Mouse (Mus musculus) bone marrow macrophage, adult 2 months (primary cell): ENCODE measurements around the gene Ccdc28a. TPM values are rescaled to one million over a fixed set of nuclear protein-coding genes. Genes with fewer than 3 reads are reported as not detected.

ENCODE experiments used
- H3K27ac ChIP-seq: 2 replicates; pipeline ENCODE4 v1.5.1; 2012; ENCODE audit warnings: low read depth, low read length; ENCODE audit not compliant: insufficient read depth
- H3K4me1 ChIP-seq: 2 replicates; pipeline ENCODE4 v1.6.1; 2012; ENCODE audit warnings: low read length; ENCODE audit not compliant: control insufficient read depth, insufficient read depth
- H3K4me3 ChIP-seq: 2 replicates; pipeline ENCODE4 v1.5.1; 2012; ENCODE audit warnings: mild to moderate bottlenecking, low read length, moderate library complexity; ENCODE audit not compliant: insufficient read depth
- CTCF ChIP-seq: IDR thresholded peaks from 2 replicates; pipeline ENCODE4 v1.5.1; 2012; ENCODE audit warnings: low read depth, mild to moderate bottlenecking, low read length, moderate library complexity
- POLR2A ChIP-seq: IDR thresholded peaks from 2 replicates; pipeline ENCODE4 v1.6.1; 2012; ENCODE audit warnings: mild to moderate bottlenecking, low read depth, low read length, borderline replicate concordance
- polyA plus RNA-seq: library from polyadenylated mRNA; stranded (reverse); fragments of >200 nt; gene quantifications from 2 replicates; pipeline ENCODE4 v1.2.4, GENCODE M21; 2012; ENCODE audit not compliant: missing spikeins, insufficient read depth, insufficient read length

Gene Ccdc28a
- 15.7 and 18.7 TPM in 2 replicates for polyA plus RNA-seq

DNA sequence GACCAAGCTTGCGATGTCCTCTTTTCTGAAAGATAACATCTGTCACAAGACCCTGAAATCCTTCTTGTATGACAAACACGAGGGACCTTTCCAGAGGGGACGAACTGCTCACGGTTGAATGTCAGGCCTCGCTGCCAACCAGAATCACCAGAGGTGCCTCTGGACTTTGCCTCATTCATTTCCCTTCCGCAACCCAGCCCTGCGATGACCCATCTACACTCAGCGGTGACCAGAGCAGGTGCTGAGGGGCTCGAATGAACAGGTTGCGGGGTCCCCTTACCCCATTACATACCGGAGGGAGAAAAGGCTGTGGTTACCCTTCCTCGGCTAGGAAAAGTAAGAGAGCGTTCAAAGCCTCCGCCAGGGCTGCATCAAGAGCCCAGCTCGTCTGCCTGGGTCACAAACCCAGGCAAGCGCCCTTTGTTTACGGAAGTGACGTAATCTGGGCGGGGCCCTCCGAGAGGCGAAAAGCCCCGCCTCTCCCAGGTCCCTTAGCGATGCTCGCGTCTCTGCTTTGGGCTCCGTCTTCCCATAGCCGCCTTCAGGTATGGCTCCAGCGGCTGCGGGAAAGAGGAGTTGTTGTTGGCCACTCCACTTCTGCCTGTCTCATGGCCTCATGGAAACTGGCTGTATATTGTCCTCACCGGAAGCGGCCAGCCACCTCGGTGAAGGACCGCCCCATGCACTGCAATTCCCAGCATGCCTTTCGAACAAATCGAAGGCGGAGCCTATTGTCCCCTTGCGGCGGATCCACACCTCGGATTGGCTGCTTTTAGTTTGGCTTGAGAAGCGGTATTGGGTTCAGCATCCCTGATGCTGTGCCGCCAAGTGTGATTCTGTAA lies at the start of gene Ccdc28a:
Gene Ccdc28a (minus strand): TSS at position 439 of the 842 bp plus-strand sequence.
- H3K4me1 ChIP-seq: peaks cover 13% of the 10 kb centered on the region
- H3K27ac ChIP-seq: 0 out of 2 replicates have a peak within 1 kb of the TSS, but pooled peaks have one; percentile 26
- TF ChIP-seq POLR2A (no peak), CTCF (no peak)
- H3K4me3 ChIP-seq: peak within 1 kb of the TSS; percentile 81

DNA sequence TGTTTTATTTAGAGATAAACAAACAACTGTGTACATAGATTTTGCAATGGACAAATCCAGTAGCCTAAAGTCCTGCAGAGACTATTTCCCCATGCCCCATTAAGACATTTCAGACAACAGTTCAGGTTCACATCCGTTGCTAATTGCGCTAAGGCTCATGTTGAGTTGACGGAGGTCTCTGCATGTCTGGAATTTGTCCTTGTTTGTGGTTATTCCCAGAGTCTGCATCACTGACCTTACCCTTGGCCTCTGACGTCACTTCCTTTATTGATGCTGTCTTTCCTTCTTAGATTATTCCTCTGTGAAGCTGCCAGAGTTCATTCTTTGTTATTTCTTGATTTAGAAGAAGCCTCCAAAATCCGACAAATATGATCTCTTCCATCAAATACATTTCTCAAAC lies 49.2 kb upstream of the Ccdc28a start:
- TF ChIP-seq CTCF (no peak), POLR2A (no peak)
- H3K4me1 ChIP-seq: no peaks in the 10 kb centered on the region
- H3K4me3 ChIP-seq: no peak overlapping the region
- H3K27ac ChIP-seq: no peak overlapping the region

DNA sequence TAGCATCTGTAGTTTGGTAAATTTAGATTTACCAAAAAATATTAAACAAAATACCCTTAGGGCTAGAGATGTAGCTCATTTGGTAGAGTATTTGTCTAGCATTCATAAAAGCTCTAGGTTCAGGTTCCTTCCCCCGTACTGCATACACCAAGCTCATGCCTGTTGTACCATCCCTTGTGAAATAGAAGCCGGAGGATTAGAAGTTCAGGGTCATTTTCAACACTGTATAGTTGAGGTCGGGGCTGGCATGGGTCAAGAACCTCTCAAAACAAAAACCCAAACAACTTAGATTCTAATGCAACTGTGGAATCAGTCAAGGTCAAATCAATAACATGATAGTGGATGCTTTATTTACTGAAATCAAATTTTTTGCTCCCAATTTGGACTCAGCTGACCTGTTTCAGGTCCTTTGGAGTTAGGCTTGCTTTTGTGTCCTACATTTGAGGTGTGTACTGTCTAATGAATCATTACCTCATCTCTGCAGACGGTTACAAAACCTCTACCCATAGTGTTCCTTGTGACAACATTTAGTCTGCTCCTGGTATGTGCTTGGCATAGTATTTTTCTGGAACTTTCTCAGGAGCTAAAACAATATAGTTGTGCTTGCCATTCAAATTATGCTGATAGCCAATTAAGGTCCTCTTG lies 41.4 kb upstream of the Ccdc28a start:
- no peak for TF ChIP-seq CTCF
- no peak for TF ChIP-seq POLR2A
- Histone ChIP-seq H3K4me3 (no peak overlapping the region), H3K4me1 (no peaks in the 10 kb centered on the region), H3K27ac (no peak overlapping the region)

GRCm38 (mm10) chr10:18251345-18251744 lies 16.5 kb upstream of the Ccdc28a start:
- no peak overlapping the region for H3K4me3 ChIP-seq
- H3K27ac ChIP-seq: no peak overlapping the region
- no peaks in the 10 kb centered on the region for H3K4me1 ChIP-seq
- TF ChIP-seq POLR2A: no peak
- no peak for TF ChIP-seq CTCF

DNA sequence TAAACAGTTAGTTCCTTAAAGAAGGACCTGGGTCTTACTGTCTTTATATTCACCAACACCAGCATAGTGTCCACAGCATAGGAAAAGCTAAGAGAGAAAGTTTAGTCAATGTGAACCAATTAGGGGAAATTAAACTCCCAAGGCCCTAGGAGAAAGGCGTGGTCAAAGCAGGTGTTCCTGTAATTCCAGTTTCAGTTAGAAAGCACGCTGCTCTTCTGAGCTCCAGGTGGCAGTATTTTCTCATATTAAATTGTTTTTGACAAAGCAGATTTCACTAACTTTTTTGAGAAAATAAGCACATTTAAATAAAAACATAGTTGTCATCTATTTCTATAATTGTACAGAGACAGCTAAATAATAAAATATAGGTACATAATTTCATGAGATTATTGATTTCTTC lies 8.8 kb upstream of the Ccdc28a start:
- no peak overlapping the region for H3K27ac ChIP-seq
- no peaks in the 10 kb centered on the region for H3K4me1 ChIP-seq
- TF ChIP-seq POLR2A: no peak
- TF ChIP-seq CTCF: no peak
- H3K4me3 ChIP-seq: no peak overlapping the region

- no peak for TF ChIP-seq CTCF
- TF ChIP-seq POLR2A: no peak
- Histone ChIP-seq H3K4me1 (peaks cover 13% of the 10 kb centered on the region), H3K27ac (no peak overlapping the region), H3K4me3 (no peak overlapping the region)
Observed at GRCm38 (mm10) chr10:18237191-18237590, 2.4 kb upstream of the Ccdc28a start.

DNA sequence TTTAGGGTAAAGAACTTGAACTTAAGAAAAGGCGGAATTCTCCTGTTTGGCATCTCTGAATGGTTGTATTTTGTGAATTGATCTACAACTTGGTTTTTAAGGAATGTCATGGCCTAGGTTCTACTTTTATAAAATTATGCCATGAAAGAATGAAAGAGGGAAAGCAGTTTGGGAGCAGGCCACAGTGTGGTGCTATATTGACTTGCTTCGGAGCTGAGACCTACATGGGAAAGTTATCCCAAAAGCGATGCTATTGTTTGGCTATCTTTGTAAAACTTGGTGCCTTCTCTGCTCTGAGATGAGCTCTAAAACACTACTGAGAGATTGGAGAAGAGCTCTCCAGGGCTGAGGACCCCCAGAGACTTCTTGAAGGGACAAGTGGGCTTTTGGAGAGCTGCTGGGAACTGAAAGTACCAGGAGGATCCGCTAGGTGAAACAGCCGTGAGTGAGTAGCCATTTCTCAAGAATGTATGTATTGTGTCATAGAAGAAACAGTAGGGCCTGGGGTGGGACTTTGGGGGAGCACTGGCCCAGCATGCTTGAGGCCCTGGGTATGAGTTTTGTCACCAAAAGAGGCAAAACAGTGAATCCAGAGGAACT lies 1.6 kb upstream of the Ccdc28a start:
- Histone ChIP-seq H3K4me3 (no peak overlapping the region), H3K27ac (no peak overlapping the region), H3K4me1 (peaks cover 13% of the 10 kb centered on the region)
- no peak for TF ChIP-seq POLR2A
- TF ChIP-seq CTCF: no peak

- Histone ChIP-seq H3K27ac (no peak overlapping the region), H3K4me1 (peaks cover 13% of the 10 kb centered on the region), H3K4me3 (peak overlapping the region; percentile 81)
- no peak for TF ChIP-seq CTCF
- TF ChIP-seq POLR2A: no peak
Observed at GRCm38 (mm10) chr10:18235402-18235747, 577 bp upstream of the Ccdc28a start.

DNA sequence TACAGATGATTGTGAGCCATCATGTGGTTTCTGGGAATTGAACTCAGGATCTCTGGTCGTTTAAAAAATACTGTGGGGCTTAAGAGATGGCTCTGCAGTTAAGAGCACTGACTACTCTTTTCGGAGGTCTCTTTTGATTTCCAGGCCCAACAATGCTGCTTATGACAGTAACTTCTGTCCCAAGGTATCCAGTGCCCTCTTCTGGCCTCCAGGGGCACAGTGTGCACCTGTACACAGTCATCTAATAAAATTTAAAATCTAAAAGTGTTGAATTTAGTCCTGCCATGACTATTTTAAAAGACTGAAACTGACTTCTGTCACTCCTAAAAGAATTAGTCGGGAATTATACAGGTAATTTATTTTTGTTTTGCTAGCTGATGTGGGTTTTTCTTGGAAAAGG lies 907 bp downstream of the Ccdc28a start:
- TF ChIP-seq POLR2A (no peak), CTCF (no peak)
- no peak overlapping the region for H3K27ac ChIP-seq
- H3K4me1 ChIP-seq: peaks cover 13% of the 10 kb centered on the region
- no peak overlapping the region for H3K4me3 ChIP-seq

- TF ChIP-seq POLR2A: no peak
- no peak for TF ChIP-seq CTCF
- Histone ChIP-seq H3K4me3 (no peak overlapping the region), H3K27ac (no peak overlapping the region), H3K4me1 (no peaks in the 10 kb centered on the region)
Observed at GRCm38 (mm10) chr10:18224386-18224785, 10.4 kb downstream of the Ccdc28a start.
